In genomic region chr8:69625095-69625789, GRCm38 (mm10) we compare ENCODE assay signal across 8 mouse cellular contexts. TPM values are rescaled to one million over a fixed set of nuclear protein-coding genes. Genes with fewer than 3 reads are reported as not detected.
A peak's percentile ranks its signal among the peaks of the same experiment; 100 is the strongest.
DNase-seq lines count a peak whose midpoint lies in the region; ATAC-seq lines count a peak whose summit lies in the region.

Gene Zfp868, minus strand, starts transcription at chr8:69625548.

- ATAC-seq in megakaryocyte progenitor cell, adult 5-6 weeks (replicated peaks; ENCODE audit: poor library complexity), result peak; percentile 92

- peak; percentile 99 for DNase-seq in adipocyte (ENCODE audit: low spot score)
- DNase-seq in embryo, embryonic 10 days (ENCODE audit: low spot score), result peak; percentile 97
- peak; percentile 99 for DNase-seq in gastrocnemius, postnatal 10 days
- DNase-seq in induced T-regulatory cell, adult 2 months (ENCODE audit: low read depth), result peak; percentile 99
- DNase-seq in left cerebral cortex, adult 9 months (ENCODE audit: low spot score in 2 of 2), result peak; percentile 90 to 97
- DNase-seq in right cerebral cortex, postnatal 14 days, result peak; percentile 99
- peak; percentile 98 to 99 for DNase-seq in urinary bladder, postnatal 36 days (ENCODE audit: low spot score in 2 of 2)

RNA-seq across cellular contexts. Expression of gene Zfp868, which starts in this region (rescaled TPM):
- total RNA-seq in gastrocnemius, postnatal 10 days (2021), result 1 to 10 TPM; 7.6 to 7.9 TPM
- total RNA-seq in megakaryocyte progenitor cell, adult 5-6 weeks (2015), result 26.2 and 28.0 TPM in 2 replicates
- 12.4 and 15.5 TPM in 2 replicates for total RNA-seq in megakaryocyte progenitor cell, adult 5-6 weeks (2017)

Comparison
In these comparisons a context has a peak if more than half of its experiments do, and no peak if none do; other contexts are left out.
1. Peak in every context shown above with its lines: DNase-seq and ATAC-seq.